Mouse (Mus musculus) thymus, adult 2 months (tissue): ENCODE data around the gene Nutf2. TPM values are rescaled to one million over a fixed set of nuclear protein-coding genes. Genes with fewer than 3 reads are reported as not detected.

Experiments
- DNase-seq: peaks from one replicate; pipeline ENCODE4 v3.0.0; 2021
- H3K27ac ChIP-seq: fragments of 200-500 bp; 2 replicates; pipeline ENCODE4 v1.5.1; 2012; ENCODE audit warnings: low read length, control low read depth; ENCODE audit not compliant: control insufficient read depth, insufficient read depth
- H3K27me3 ChIP-seq: fragments of 200-500 bp; 2 replicates; pipeline ENCODE4 v1.6.1; 2012; ENCODE audit warnings: mild to moderate bottlenecking, low read length, moderate library complexity, mixed read lengths; ENCODE audit not compliant: control insufficient read depth, insufficient read depth
- H3K36me3 ChIP-seq: fragments of 200-500 bp; 2 replicates; pipeline ENCODE4 v1.6.1; 2012; ENCODE audit warnings: mild to moderate bottlenecking, low read length, moderate library complexity; ENCODE audit not compliant: control insufficient read depth, insufficient read depth
- H3K4me1 ChIP-seq: fragments of 200-500 bp; replicated peaks from 2 replicates; pipeline ENCODE4 v1.6.1; 2012; ENCODE audit warnings: low read length; ENCODE audit not compliant: control insufficient read depth, insufficient read depth
- H3K4me3 ChIP-seq: fragments of 200-500 bp; 2 replicates; pipeline ENCODE4 v1.5.1; 2012; ENCODE audit warnings: mild to moderate bottlenecking, low read length, control low read depth, moderate library complexity; ENCODE audit not compliant: control insufficient read depth, insufficient read depth
- CTCF ChIP-seq: fragments of 200-500 bp; IDR thresholded peaks from 2 replicates; pipeline ENCODE4 v1.5.1; 2012; ENCODE audit warnings: mild to moderate bottlenecking, control low read depth, low read length, moderate library complexity, borderline replicate concordance; ENCODE audit not compliant: control insufficient read depth, poor library complexity, insufficient read depth; ENCODE audit errors: extremely low read depth
- POLR2A ChIP-seq: fragments of 200-500 bp; IDR thresholded peaks from 2 replicates; pipeline ENCODE4 v1.6.1; 2012; ENCODE audit warnings: mild to moderate bottlenecking, low read length, control low read depth, moderate library complexity; ENCODE audit not compliant: control insufficient read depth, poor library complexity, insufficient read depth; ENCODE audit errors: extremely low read depth
- whole genome bisulfite sequencing: fragments of 180-500 bp; shearing (Covaris S2); methylation state at CpG from one replicate; pipeline ENCODE4 v1.1.7; 2018; 5-methylcytosine and 5-hydroxymethylcytosine counted together
- polyA plus RNA-seq: library from polyadenylated mRNA; depleted of rRNA; stranded (reverse); fragments of >200 nt; gene quantifications from 2 replicates; pipeline ENCODE4 v1.2.3, GENCODE M21; 2012

Nutf2 gene
- polyA plus RNA-seq, 1 experiment, result 52.4 TPM

DNA sequence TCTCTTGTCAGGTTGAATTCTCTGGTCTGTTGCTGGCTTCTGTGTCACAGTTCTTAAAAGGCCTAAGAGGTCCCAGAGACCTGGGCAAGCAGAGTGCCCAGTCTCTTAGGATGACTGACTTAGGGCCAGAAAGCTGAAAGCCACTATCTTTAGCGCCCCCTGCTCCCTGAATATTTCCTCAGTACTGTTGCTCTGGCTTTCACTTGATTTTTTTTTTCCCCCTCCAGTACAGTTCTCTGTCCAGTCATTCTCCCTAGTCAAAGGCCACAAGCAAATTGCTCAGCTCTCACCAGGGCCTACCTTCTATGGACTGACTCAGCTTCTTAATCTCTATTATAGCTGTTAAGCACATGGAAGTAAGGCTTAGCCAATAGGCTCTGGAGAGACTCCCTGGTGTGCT is 1.6 kb downstream of the Nutf2 start:
- TF ChIP-seq CTCF, result no peak
- no peak for TF ChIP-seq POLR2A
- no peak overlapping the region for H3K4me3 ChIP-seq
- DNase-seq, result peak; percentile 21
- H3K4me1 ChIP-seq, result peaks cover 2% of the 10 kb centered on the region
- H3K36me3 ChIP-seq, result no peaks in the 10 kb centered on the region
- 6% methylated on average over 1 of the region's 1 CpGs for WGBS
- H3K27me3 ChIP-seq, result no peaks in the 10 kb centered on the region
- no peak overlapping the region for H3K27ac ChIP-seq

- Histone ChIP-seq H3K36me3 (peaks cover 4% of the 10 kb centered on the region; the same call in 1 of the 2 replicates), H3K27ac (no peak overlapping the region), H3K4me1 (no peaks in the 10 kb centered on the region), H3K27me3 (no peaks in the 10 kb centered on the region), H3K4me3 (no peak overlapping the region)
- TF ChIP-seq POLR2A, result no peak
- no peak for TF ChIP-seq CTCF
- DNase-seq, result no peak
- WGBS, result 88% methylated on average over 6 of the region's 6 CpGs
These were observed 6.1 kb downstream of the Nutf2 start for GRCm38 (mm10) chr8:105866364-105867029.

- Histone ChIP-seq H3K4me1 (no peaks in the 10 kb centered on the region), H3K4me3 (no peak overlapping the region), H3K36me3 (peaks cover 23% of the 10 kb centered on the region), H3K27ac (no peak overlapping the region), H3K27me3 (no peaks in the 10 kb centered on the region)
- DNase-seq, result no peak
- 93% methylated on average over 6 of the region's 6 CpGs for WGBS
- TF ChIP-seq POLR2A, result no peak
- TF ChIP-seq CTCF, result no peak
These were observed 13.9 kb downstream of the Nutf2 start for GRCm38 (mm10) chr8:105874301-105874700.

GRCm38 (mm10) chr8:105880754-105881520 is 20.6 kb downstream of the Nutf2 start, which contains the start of gene Edc4:
Gene Edc4, plus strand, starts transcription at chr8:105880881.
- Histone ChIP-seq H3K36me3 (peaks cover 23% of the 10 kb centered on the region), H3K4me1 (peaks cover 8% of the 10 kb centered on the region), H3K4me3 (peak within 1 kb of the TSS; percentile 86), H3K27me3 (no peaks in the 10 kb centered on the region), H3K27ac (no peak within 1 kb of the TSS)
- DNase-seq, result peak; percentile 89
- TF ChIP-seq CTCF (no peak), POLR2A (peak; percentile 65; the same call in 1 of the 2 replicates)
- 1% methylated on average over 45 of the region's 45 CpGs for whole genome bisulfite sequencing

DNA sequence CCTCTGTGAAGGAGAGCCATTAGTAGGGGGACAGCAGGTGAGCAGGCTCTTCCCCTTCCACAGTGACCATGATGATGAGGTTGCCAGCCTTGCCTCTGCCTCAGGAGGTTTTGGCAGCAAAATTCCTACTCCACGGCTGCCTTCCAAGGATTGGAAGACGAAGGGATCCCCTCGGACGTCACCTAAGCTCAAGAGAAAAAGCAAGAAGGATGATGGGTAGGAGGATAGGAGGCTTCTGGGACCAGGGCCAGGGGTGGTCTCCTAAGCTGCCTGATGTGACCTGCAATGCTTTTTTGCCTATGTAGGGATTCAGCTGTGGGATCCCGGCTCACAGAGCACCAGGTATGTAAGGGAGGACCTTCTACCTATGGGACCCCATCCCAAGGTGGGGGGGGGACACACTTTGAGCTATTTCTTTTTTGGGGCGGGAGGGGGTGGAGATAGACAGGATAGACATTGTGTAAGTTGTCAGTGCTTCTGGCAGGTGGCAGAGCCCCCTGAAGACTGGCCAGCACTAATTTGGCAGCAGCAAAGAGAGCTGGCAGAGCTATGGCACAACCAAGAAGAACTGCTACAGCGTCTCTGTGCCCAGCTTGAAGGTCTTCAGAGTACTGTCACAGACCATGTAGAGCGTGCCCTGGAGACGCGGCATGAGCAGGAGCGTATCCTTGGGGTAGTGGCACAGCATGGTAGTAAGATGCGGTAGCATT is 29.5 kb downstream of the Nutf2 start:
- no peaks in the 10 kb centered on the region for H3K27me3 ChIP-seq
- no peak for TF ChIP-seq POLR2A
- TF ChIP-seq CTCF, result no peak
- H3K4me3 ChIP-seq, result no peak overlapping the region
- H3K27ac ChIP-seq, result no peak overlapping the region
- H3K4me1 ChIP-seq, result no peaks in the 10 kb centered on the region
- DNase-seq, result no peak
- H3K36me3 ChIP-seq, result peaks cover 60% of the 10 kb centered on the region
- 98% methylated on average over 12 of the region's 12 CpGs for WGBS

GRCm38 (mm10) chr8:105890870-105891269 is 30.5 kb downstream of the Nutf2 start:
- no peak for DNase-seq
- Histone ChIP-seq H3K36me3 (peaks cover 50% of the 10 kb centered on the region), H3K27me3 (no peaks in the 10 kb centered on the region), H3K27ac (no peak overlapping the region), H3K4me3 (no peak overlapping the region), H3K4me1 (no peaks in the 10 kb centered on the region)
- TF ChIP-seq POLR2A (no peak), CTCF (no peak)
- 98% methylated on average over 6 of the region's 6 CpGs for WGBS
